Mouse (Mus musculus) liver, embryonic 14.5 days (tissue): ENCODE results near the gene Wfikkn2.

Experiments
- CTCF ChIP-seq: IDR thresholded peaks from 2 replicates; pipeline ENCODE4 v1.5.1; 2016; ENCODE audit warnings: antibody characterized with exemption, low read depth, control low read depth
- EP300 ChIP-seq: IDR thresholded peaks from 2 replicates; pipeline ENCODE4 v1.6.1; 2016; ENCODE audit warnings: antibody characterized with exemption, low read depth

DNA sequence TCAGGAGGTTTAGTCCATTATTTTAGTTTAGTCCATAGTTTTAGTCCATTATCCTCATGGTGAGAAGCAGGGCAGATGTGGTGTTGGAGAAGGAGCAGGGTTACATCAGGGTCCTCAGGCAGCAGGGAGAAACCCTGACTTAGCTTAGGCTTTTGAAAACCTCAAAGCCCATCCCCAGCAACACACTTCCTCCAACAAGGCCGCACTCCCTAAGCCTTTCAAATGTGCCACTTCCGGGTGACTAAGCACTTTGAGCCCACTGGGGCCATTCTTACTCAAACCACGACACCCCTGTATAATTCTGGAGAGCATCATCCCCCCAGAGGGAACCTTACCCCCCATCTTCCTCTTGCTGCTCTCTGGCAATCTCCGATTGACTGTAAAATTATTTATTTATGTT lies 14.0 kb upstream of the Wfikkn2 start:
- TF ChIP-seq CTCF (no peak), EP300 (no peak)
